Mouse (Mus musculus): Measurements from ENCODE around the gene Arhgap9.

- TF ChIP-seq CTCF (IDR thresholded peaks at IDR 0.05) (no peak), EP300 (IDR thresholded peaks at IDR 0.05; ENCODE audit: insufficient read depth, low read depth, low read length) (no peak), POLR2A (IDR thresholded peaks at IDR 0.05; ENCODE audit: insufficient read depth, low read depth, low read length) (no peak)
Observed at GRCm38 (mm10) chr10:127274261-127275022, 47.3 kb upstream of the Arhgap9 start.

All from heart, adult 2 months (tissue).